Mouse (Mus musculus) macrophage (primary cell): ENCODE measurements around the gene Tmprss3. TPM values are rescaled to one million over a fixed set of nuclear protein-coding genes. Genes with fewer than 3 reads are reported as not detected.
A peak's percentile ranks its signal among the peaks of the same experiment; 100 is the strongest.

Source experiments
- H3K27ac ChIP-seq: fragments of 350-480 bp; formaldehyde crosslinking; 2 replicates; pipeline ENCODE4 v1.9.0; 2021
- H3K36me3 ChIP-seq: fragments of 350-480 bp; formaldehyde crosslinking; 2 replicates; pipeline ENCODE4 v1.9.0; 2021; ENCODE audit errors: inconsistent target
- H3K4me3 ChIP-seq: fragments of 350-480 bp; formaldehyde crosslinking; 2 replicates; pipeline ENCODE4 v1.9.0; 2021; ENCODE audit errors: inconsistent target
- H3K79me2 ChIP-seq: fragments of 350-480 bp; formaldehyde crosslinking; 2 replicates; pipeline ENCODE4 v1.9.0; 2021; ENCODE audit errors: inconsistent target
- WGBS: methylation state at CpG from one replicate; pipeline ENCODE4 v1.1.7; 2026; ENCODE audit warnings: inconsistent platforms; ENCODE audit not compliant: missing documents; 5-methylcytosine and 5-hydroxymethylcytosine counted together
- polyA plus RNA-seq: library from polyadenylated mRNA; stranded (reverse); fragments of 250-400 nt; gene quantifications from 3 replicates; pipeline ENCODE4 v1.2.4, GENCODE M21; 2018; ENCODE audit warnings: inconsistent platforms
- total RNA-seq, 78 experiments: library from RNA; depleted of rRNA; stranded (reverse); fragments of 250-400 nt; gene quantifications; 1 replicate in 9 of 78; 2 replicates in 24 of 78; 3 replicates in 43 of 78; 4 replicates in 2 of 78; pipeline ENCODE4 v1.2.4; 2018; ENCODE audit warnings: inconsistent platforms in 56 of 78

The Tmprss3 gene
- not detected for total RNA-seq (2018; cell fraction: chromatin; rRNA removed)
- under 1 TPM in 2 of 26 experiments, not detected in 24; 0.04 to 0.05 TPM for total RNA-seq (2018; cell fraction: cytosol; rRNA removed)
- under 1 TPM in 3 of 26 experiments, not detected in 23; 0.22 to 0.28 (median 0.25) TPM for total RNA-seq (2018; cell fraction: nucleus; rRNA removed)
- not detected in 3 replicates for polyA plus RNA-seq

DNA sequence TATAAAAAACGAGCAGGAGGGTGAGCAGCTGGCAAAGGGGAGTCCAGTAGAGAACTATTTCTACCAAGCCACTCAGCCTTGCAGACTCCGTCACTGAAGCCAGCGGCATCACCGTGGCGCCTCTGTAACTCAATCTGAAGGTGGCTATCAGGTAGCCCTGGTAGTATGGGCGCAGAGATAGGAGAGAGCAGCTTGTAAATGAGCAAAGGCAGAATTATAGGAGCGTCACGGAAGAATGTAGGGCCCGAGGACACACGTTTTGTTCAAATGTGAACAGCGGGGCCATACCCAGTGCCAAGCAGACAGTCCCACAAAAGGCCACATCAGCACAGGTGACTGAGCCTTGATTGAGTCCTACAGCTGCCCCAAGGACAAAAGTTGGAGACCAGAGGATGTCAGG lies at the start of gene Tmprss3:
Gene Tmprss3, minus strand, starts transcription at position 101 of the 400 bp plus-strand sequence.
- no peak within 1 kb of the TSS for H3K27ac ChIP-seq
- H3K79me2 ChIP-seq: no peaks in the 10 kb centered on the region
- 94% methylated on average over 11 of the region's 11 CpGs for WGBS
- no peaks in the 10 kb centered on the region for H3K36me3 ChIP-seq
- H3K4me3 ChIP-seq: no peak within 1 kb of the TSS

DNA sequence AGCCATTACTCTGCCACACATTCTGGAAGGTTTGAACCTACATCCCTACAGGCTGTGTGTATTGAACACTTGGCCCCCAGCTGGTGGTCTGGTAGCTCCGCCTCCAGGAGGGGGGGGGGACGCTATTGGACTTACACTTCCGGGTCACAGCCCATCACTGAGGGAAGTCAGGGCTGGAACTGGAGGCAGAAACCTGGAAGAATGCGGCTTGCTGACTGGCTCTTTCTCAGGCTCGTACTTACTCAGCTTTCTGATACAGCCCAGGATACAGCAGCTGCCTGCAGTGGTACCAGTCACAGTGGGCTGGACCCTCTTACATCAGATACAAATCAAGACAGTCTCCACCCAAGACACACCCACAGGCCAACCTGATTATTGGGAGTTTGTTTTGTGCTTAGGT lies 48.4 kb upstream of the Tmprss3 start:
- WGBS: 76% methylated on average over 5 of the region's 5 CpGs
- Histone ChIP-seq H3K4me3 (no peak overlapping the region), H3K27ac (no peak overlapping the region), H3K79me2 (no peaks in the 10 kb centered on the region), H3K36me3 (no peaks in the 10 kb centered on the region)

DNA sequence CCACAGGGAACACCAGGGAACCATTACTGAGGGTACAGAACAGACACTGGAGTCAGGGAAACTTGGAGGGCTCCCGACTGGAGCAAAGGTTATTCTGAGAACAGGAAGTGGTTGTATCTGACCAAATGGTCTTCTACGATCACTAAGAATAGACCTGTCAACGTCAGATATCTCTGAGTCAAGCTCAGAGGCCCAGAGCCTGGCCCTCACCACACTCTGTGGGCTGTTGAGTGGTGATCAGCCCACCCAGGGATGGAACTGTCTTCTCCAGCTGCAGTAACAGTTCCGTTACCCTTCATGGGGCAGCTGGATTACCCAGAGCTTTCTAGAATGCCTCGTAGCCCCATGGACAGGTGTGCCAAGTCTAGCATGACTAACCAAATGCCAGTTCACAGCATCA lies 46.5 kb upstream of the Tmprss3 start:
- Histone ChIP-seq H3K4me3 (no peak overlapping the region), H3K79me2 (no peaks in the 10 kb centered on the region), H3K36me3 (no peaks in the 10 kb centered on the region), H3K27ac (no peak overlapping the region)
- 56% methylated on average over 5 of the region's 5 CpGs for WGBS

DNA sequence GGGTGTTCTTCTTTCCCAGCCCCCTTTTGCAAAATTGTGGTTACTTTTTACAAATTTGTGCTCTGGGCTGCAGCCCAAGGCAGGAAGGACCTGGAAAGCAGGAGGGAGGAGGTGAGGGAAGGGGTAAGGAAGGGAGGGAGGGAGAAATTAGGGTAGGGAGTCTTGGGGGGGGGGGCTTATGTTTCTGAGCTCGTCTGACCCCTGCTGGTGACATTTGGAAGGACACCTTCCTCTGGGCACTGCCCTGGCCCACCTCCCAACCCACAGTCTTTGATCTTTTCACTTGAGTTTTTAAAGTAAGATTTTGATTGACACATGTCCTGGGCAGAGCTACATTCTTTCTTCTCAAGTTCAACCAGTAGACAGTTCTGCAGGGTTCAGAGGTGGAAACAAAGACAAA lies 44.0 kb upstream of the Tmprss3 start:
- no peak overlapping the region for H3K27ac ChIP-seq
- H3K4me3 ChIP-seq: no peak overlapping the region
- H3K36me3 ChIP-seq: no peaks in the 10 kb centered on the region
- 10% methylated on average over 1 of the region's 1 CpGs for WGBS
- H3K79me2 ChIP-seq: no peaks in the 10 kb centered on the region

DNA sequence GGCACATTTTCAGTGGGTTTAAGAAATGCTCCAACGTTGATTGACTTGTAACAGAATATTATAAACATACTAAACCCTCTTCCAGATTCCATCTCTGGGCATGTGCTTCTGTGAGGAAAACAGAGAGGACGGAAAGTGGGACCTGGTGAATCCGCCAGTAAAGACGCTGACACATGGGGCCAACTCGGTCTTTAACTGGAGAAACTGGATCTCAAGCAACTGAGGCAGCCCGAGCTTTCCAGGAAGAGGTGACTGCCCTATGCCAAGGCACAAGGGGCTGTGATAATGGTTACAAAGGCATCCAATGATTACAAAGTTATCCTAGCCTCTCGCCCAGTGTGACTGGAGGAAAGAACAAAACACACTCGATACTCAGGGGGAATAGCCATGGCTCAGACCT lies 42.4 kb upstream of the Tmprss3 start:
- 98% methylated on average over 8 of the region's 8 CpGs for WGBS

DNA sequence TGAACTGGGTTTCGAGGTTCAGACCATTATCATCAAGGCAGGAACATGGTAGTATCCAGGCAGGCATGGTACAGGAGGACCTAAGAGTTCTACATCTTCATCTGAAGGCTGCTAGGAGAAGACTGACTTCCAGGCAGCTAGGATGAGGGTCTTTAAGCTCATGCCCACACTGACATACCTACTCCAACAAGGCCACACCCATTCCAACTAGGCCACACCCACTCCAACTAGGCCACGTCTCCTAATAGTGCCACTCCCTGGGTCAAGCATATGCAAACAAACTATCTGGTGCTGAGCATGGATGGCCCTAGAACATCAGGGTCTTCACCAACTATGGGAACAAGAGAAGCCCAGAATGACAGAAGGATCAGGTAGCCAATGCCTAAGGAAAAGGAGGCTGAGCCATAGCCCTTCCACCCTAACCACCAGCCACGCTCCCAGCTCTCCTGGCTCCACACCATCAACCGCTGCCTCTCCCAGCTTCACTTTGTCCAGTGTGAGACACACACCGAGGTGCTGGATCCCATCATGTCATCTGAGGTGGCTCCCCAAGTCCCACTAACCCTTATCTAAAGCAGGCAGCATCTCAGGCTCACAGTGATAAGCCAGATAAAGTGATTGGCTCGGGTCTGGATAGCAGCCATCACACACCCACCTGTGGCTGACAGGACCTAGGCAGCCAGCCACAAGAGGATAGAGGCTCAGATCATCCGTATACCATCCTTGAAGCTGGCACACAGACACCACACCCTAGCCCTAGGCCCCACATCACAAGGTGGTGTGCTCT lies 39.6 kb upstream of the Tmprss3 start:
- 88% methylated on average over 7 of the region's 7 CpGs for WGBS
- Histone ChIP-seq H3K4me3 (no peak overlapping the region), H3K36me3 (no peaks in the 10 kb centered on the region), H3K27ac (no peak overlapping the region), H3K79me2 (no peaks in the 10 kb centered on the region)

More for the DNA sequence above, 42.4 kb upstream of the Tmprss3 start:
- Histone ChIP-seq H3K4me3 (no peak overlapping the region), H3K36me3 (no peaks in the 10 kb centered on the region), H3K27ac (no peak overlapping the region), H3K79me2 (no peaks in the 10 kb centered on the region)

DNA sequence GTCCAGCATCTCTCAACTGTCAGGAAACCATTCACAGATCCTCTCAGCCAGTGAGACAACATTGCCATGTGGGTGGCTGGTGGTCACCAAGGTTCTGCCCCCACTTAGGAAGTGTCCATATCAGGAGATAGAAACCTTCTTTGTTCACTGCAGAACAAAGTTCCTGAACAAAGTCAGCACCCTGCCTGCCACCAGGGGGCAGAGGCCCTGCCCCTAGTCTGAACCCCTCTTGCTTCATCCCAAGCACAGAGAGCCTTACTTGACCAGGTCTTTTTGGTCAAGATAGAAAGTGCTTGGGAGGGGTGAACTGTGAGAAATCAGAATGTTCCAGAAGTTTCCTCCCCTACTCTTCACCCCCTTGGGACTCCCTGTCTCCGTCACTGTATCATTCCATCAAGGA lies 37.1 kb upstream of the Tmprss3 start:
- Histone ChIP-seq H3K79me2 (no peaks in the 10 kb centered on the region), H3K36me3 (no peaks in the 10 kb centered on the region), H3K27ac (no peak overlapping the region), H3K4me3 (no peak overlapping the region)
- WGBS: 83% methylated on average over 1 of the region's 1 CpGs

DNA sequence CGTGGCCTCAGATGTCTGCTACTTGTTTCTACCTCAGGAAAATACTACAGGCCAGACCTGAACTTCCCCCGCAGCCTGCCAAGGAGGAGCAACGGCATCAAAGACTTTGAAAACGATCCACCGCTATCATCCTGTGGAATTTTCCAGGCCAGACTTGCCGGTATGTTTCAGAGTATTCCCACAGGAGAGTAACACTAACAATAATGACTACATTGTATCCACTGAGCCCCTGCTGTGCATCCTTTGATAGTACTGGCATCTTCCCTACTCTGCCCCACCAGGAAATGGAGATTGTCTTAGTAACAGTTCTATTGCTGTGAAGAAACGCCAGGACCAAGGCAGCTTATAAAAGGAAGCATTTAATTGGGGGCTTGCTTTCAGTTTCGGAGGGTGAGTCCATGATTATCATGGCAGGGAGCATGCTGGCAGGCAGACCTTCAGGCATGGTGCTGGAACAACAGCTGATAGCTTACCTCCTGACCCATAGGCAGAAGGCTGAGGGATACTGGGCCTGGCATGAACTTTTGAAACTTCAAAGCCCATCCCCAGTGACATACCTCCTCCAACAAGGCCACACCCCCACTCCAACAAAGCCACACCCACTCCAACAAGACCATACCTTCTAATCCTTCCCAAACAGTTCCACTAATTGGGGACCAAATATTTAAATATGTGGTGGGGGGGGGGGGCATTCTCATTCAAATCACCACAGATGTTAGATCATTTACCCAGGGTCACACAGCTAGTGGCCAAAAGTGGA lies 33.7 kb upstream of the Tmprss3 start:
- no peak overlapping the region for H3K4me3 ChIP-seq
- no peak overlapping the region for H3K27ac ChIP-seq
- WGBS: 90% methylated on average over 8 of the region's 8 CpGs
- H3K79me2 ChIP-seq: no peaks in the 10 kb centered on the region
- no peaks in the 10 kb centered on the region for H3K36me3 ChIP-seq

DNA sequence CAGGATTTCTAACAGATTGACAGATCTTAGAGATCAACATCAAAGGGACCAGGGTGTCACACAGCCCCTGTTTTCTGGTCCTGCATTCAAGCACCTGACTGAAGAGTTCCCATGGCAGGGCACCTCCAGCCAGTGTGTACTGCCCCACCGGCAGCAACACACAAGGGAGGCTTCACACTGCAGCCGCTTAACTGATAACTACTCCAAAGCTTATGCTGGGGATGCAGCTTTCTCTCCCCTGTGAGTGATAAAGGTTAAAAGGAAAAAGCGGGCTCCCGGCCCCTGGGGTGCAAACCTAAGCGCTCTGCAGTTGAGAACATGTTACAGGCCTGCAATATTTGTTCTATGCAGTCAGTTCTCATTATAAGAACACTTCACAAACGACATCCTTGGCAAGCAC lies 33.0 kb upstream of the Tmprss3 start:
- Histone ChIP-seq H3K79me2 (no peaks in the 10 kb centered on the region), H3K4me3 (no peak overlapping the region), H3K36me3 (no peaks in the 10 kb centered on the region), H3K27ac (no peak overlapping the region)
- WGBS: 93% methylated on average over 6 of the region's 6 CpGs

DNA sequence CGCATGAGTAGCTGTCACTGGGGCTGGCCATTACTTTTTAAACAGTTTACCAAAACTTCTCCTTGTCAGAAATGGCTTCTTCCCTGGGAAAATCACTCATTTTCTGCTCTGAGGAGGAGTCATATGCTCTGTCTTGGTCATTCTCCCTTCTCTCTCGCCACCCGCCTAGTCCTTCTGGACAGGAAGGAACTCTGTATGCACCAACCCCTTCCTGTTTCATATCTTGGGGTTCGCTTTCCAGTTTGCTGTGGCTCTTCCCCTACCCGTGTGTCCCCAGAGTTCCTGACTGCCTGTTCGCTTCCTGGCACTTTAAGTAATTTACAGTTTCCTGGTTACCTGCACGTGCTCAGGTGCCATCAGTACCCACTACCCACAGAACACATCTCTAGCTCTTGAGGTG lies 28.2 kb upstream of the Tmprss3 start:
- Histone ChIP-seq H3K27ac (no peak overlapping the region), H3K4me3 (no peak overlapping the region), H3K79me2 (no peaks in the 10 kb centered on the region), H3K36me3 (no peaks in the 10 kb centered on the region)
- WGBS: 20% methylated on average over 7 of the region's 7 CpGs

DNA sequence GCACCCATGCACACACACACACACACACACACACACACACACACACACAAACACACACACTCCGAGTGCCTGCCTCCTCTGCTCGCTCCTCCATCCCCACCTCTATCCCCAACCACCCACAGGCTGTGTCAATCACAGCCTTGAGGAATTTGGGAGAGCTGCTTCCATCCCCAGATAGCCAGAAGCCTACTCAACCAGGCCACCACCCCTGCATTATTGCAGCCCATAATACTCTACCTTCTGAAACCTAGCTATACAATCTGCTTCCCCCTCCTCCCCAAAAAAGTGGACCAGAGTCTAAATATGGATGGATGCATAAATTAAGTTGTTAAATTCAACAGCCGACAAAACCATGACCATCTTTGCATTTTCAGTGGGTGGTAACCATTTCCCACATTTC lies 27.6 kb upstream of the Tmprss3 start:
- Histone ChIP-seq H3K36me3 (no peaks in the 10 kb centered on the region), H3K27ac (no peak overlapping the region), H3K4me3 (no peak overlapping the region), H3K79me2 (no peaks in the 10 kb centered on the region)
- 77% methylated on average over 3 of the region's 3 CpGs for WGBS

DNA sequence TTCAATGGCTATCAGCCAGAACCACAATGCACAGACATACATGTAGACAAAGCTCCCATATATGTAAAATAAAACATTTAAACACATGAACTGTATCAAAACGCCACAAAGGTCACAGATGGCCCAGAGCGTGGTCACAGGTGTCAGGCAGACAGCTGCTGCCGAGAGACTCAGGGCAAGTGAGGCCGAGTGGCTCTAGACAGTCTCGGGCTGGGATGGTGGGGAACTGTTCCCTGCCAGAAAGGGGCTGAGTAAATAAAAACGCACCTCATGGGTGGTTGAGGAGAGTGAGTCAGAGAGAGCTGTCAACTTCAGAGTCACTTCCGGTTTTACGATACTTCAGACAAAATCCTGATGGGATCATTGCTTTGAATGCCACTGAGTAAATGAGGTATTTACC lies 25.8 kb upstream of the Tmprss3 start:
- no peaks in the 10 kb centered on the region for H3K36me3 ChIP-seq
- 46% methylated on average over 8 of the region's 8 CpGs for WGBS

DNA sequence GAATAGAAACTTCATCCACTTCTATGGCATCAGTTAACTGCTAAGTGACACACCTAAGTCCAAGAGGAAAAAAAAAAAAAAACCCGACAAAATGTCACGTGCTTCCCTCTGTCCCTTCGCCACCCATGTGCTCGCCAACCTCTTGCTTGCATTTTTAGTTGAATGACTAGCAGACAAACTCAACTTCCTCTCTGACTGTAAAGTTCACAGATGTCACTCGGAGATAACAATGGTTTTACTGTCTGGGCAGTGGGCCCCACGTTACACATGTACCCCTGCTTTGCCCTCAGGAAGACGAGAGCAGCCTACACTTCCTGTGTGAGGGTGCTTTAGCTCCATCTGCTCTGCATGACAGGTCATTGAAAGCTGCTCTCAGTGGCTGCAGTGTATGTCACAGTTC lies 25.1 kb upstream of the Tmprss3 start:
- Histone ChIP-seq H3K36me3 (no peaks in the 10 kb centered on the region), H3K27ac (peak overlapping the region; percentile 14), H3K79me2 (no peaks in the 10 kb centered on the region), H3K4me3 (no peak overlapping the region)
- 21% methylated on average over 7 of the region's 7 CpGs for WGBS

More for the DNA sequence above, 25.8 kb upstream of the Tmprss3 start:
- H3K27ac ChIP-seq: peak overlapping the region; percentile 14
- no peak overlapping the region for H3K4me3 ChIP-seq
- H3K79me2 ChIP-seq: no peaks in the 10 kb centered on the region

DNA sequence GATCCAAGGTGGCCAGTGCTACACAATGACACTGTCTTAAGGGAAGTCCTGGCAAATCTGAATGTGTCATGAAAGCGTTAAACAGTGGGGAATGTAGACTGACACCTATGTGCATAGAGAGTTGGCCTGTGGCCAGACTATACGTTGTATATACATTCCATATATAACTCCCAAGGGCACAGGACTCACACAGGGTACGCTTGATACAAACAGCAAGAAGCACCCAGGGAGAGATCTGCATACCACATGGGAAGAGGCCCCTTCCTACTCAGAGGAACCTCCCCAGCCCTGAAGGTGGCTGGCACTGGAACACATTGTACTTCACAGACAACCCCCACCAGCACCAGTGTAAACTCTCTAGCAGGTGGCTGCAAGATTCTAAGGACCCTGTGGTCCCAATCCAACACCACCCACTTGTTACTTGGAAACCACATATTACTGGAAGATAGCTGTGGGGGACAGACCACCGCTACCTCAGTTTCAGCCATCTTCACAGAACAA lies 24.1 kb upstream of the Tmprss3 start:
- H3K79me2 ChIP-seq: no peaks in the 10 kb centered on the region
- H3K4me3 ChIP-seq: no peak overlapping the region
- no peak overlapping the region for H3K27ac ChIP-seq
- 65% methylated on average over 4 of the region's 4 CpGs for WGBS
- H3K36me3 ChIP-seq: no peaks in the 10 kb centered on the region
